In the genomic region with DNA sequence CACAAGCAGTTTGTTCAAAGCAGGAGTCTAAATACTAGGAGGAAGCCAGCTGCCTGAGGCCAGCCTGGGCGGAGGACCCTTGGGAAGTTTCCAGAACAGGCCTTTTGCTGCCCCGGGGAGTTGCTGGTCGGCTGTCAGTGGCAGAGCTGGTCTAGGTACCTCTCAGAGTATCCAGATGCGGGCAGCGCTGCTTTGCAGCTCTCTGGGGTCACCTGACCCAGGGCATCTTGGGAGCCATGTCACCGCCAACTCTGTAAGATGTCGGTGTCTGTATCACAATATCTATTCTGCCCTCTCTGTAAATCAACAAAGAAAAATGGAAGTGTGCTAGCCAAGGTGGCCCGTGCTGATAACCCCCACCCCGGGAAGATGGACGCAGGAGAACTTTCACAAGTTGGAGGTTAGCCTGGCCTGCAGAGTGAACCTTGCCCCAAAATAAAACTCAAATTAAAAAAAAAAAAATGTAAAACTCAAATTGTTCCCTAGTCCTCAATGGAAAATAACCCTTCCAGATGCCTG, we compare ENCODE assay signal across 17 mouse cellular contexts. TPM values are rescaled to one million over a fixed set of nuclear protein-coding genes. Genes with fewer than 3 reads are reported as not detected.
DNase-seq lines count a peak whose midpoint lies in the region; ATAC-seq lines count a peak whose summit lies in the region.
"Had no signal": no experiment of that assay in that cellular context is flagged by ENCODE, and none has a peak within 500 bp of the region (broad histone marks: within the 10 kb centered on the region; RNA-seq: fewer than 3 reads in every experiment).

No protein-coding gene starts in this region.

- ATAC-seq in intestine, embryonic 15.5 days = 0 out of 2 replicates have a peak, but pooled peaks have one; percentile 6
- peak; percentile 47 for ATAC-seq in megakaryocyte-erythroid progenitor cell, adult 5-6 weeks (replicated peaks; ENCODE audit: low FRiP score, low TSS enrichment, poor library complexity, severe bottlenecking)
- no peak for ATAC-seq in midbrain, embryonic 15.5 days (replicated peaks)
- ATAC-seq: activated CD4-positive, CD25-positive, alpha-beta regulatory T cell, adult 4 months had no signal

- no peak for DNase-seq in heart, embryonic 10.5 days (ENCODE audit: low spot score)
- DNase-seq in heart, postnatal 25 days (ENCODE audit: low spot score) = no peak
- peak; percentile 30 for DNase-seq in adipocyte (ENCODE audit: low spot score)
- no peak for DNase-seq in right cerebral cortex, postnatal 14 days
- DNase-seq: heart, adult 11 months; heart, postnatal 10 days; kidney, postnatal 36 days; thymus, postnatal 14 days had no signal

- no peaks in the 10 kb centered on the region for H3K9me3 ChIP-seq in heart, embryonic 10.5 days
- no peaks in the 10 kb centered on the region for H3K9me3 ChIP-seq in intestine, embryonic 15.5 days
- H3K9me3 ChIP-seq in midbrain, embryonic 15.5 days = no peaks in the 10 kb centered on the region

- 0 out of 2 replicates have a peak overlapping the region, but pooled peaks have one; percentile 5 for H3K27ac ChIP-seq in heart, embryonic 10.5 days
- peak overlapping the region; percentile 77 for H3K27ac ChIP-seq in intestine, embryonic 15.5 days
- H3K27ac ChIP-seq in midbrain, embryonic 15.5 days = no peak overlapping the region
- H3K27ac ChIP-seq: macrophage had no signal

- no peak overlapping the region for H3K4me2 ChIP-seq in intestine, embryonic 15.5 days (replicated peaks)
- no peak overlapping the region for H3K4me2 ChIP-seq in midbrain, embryonic 15.5 days

- no peak overlapping the region for H3K4me3 ChIP-seq in heart, embryonic 10.5 days
- no peak overlapping the region for H3K4me3 ChIP-seq in intestine, embryonic 15.5 days (replicated peaks)
- H3K4me3 ChIP-seq in midbrain, embryonic 15.5 days = no peak overlapping the region

- H3K36me3 ChIP-seq in heart, embryonic 10.5 days = no peaks in the 10 kb centered on the region
- no peaks in the 10 kb centered on the region for H3K36me3 ChIP-seq in intestine, embryonic 15.5 days
- no peaks in the 10 kb centered on the region for H3K36me3 ChIP-seq in midbrain, embryonic 15.5 days (replicated peaks)

- intact Hi-C loops in heart, postnatal 25 days (cut with DNase I) = no loop called here

- WGBS in heart, embryonic 10.5 days = 77% methylated on average over 10 of the region's 10 CpGs
- WGBS in intestine, embryonic 15.5 days = 65% methylated on average over 10 of the region's 10 CpGs
- 80% methylated on average over 10 of the region's 10 CpGs for WGBS in midbrain, embryonic 15.5 days

- H3K27me3 ChIP-seq in heart, embryonic 10.5 days (ENCODE audit: insufficient read depth, poor library complexity, severe bottlenecking) = no peaks in the 10 kb centered on the region
- H3K27me3 ChIP-seq in intestine, embryonic 15.5 days (replicated peaks) = no peaks in the 10 kb centered on the region
- H3K27me3 ChIP-seq in midbrain, embryonic 15.5 days (replicated peaks) = no peaks in the 10 kb centered on the region

- peaks cover 31% of the 10 kb centered on the region for H3K4me1 ChIP-seq in heart, embryonic 10.5 days
- peaks cover 32% of the 10 kb centered on the region for H3K4me1 ChIP-seq in intestine, embryonic 15.5 days (replicated peaks)
- no peaks in the 10 kb centered on the region for H3K4me1 ChIP-seq in midbrain, embryonic 15.5 days

- no peak overlapping the region for H3K9ac ChIP-seq in intestine, embryonic 15.5 days
- H3K9ac ChIP-seq in midbrain, embryonic 15.5 days = no peak overlapping the region

RNA-seq across cellular contexts. Expression of gene Cib4, which starts 25.4 kb away (rescaled TPM):
- not detected in 2 replicates for polyA plus RNA-seq in heart, embryonic 10.5 days (2016; fragmentation: Nextera tagmentation; extraction: Ambion mirVana)
- not detected for total RNA-seq in heart, postnatal 25 days (2021)
- not detected in 2 replicates for polyA plus RNA-seq in intestine, embryonic 15.5 days (2015; fragmentation: Nextera tagmentation; extraction: Ambion mirVana)
- total RNA-seq in megakaryocyte-erythroid progenitor cell, adult 5-6 weeks (2014; fragmentation: Nextera tagmentation) = not detected in 2 replicates
- not detected in 2 replicates for total RNA-seq in megakaryocyte-erythroid progenitor cell, adult 5-6 weeks (2017)
- polyA plus RNA-seq in midbrain, embryonic 15.5 days (2015; fragmentation: Nextera tagmentation; extraction: Ambion mirVana) = not detected in 2 replicates
- total RNA-seq: heart, postnatal 10 days; left cerebral cortex, postnatal 14 days had no signal
- polyA plus RNA-seq: activated CD4-positive, CD25-positive, alpha-beta regulatory T cell, adult 4 months; cortical plate, adult 2 months; frontal cortex, adult 2 months; macrophage; neural tube, embryonic 14.5 days had no signal

RNA-seq across cellular contexts. Expression of gene 1700001C02Rik, which starts 54.4 kb away (rescaled TPM):
- polyA plus RNA-seq in heart, embryonic 10.5 days (2016; fragmentation: Nextera tagmentation; extraction: Ambion mirVana) = not detected in 2 replicates
- total RNA-seq in heart, postnatal 25 days (2021) = not detected
- polyA plus RNA-seq in intestine, embryonic 15.5 days (2015; fragmentation: Nextera tagmentation; extraction: Ambion mirVana) = not detected in 2 replicates
- not detected in 2 replicates for total RNA-seq in megakaryocyte-erythroid progenitor cell, adult 5-6 weeks (2014; fragmentation: Nextera tagmentation)
- not detected in 2 replicates for total RNA-seq in megakaryocyte-erythroid progenitor cell, adult 5-6 weeks (2017)
- 0.96 and 1.2 TPM in 2 replicates for polyA plus RNA-seq in midbrain, embryonic 15.5 days (2015; fragmentation: Nextera tagmentation; extraction: Ambion mirVana)
- total RNA-seq: heart, postnatal 10 days; left cerebral cortex, postnatal 14 days had no signal
- polyA plus RNA-seq: activated CD4-positive, CD25-positive, alpha-beta regulatory T cell, adult 4 months; frontal cortex, adult 2 months; macrophage had no signal

RNA-seq across cellular contexts. Expression of gene Otof, which starts 58.5 kb away (rescaled TPM):
- polyA plus RNA-seq in heart, embryonic 10.5 days (2016; fragmentation: Nextera tagmentation; extraction: Ambion mirVana) = 0.15 and 0.21 TPM in 2 replicates
- not detected for total RNA-seq in heart, postnatal 25 days (2021)
- 0.66 and 0.84 TPM in 2 replicates for polyA plus RNA-seq in intestine, embryonic 15.5 days (2015; fragmentation: Nextera tagmentation; extraction: Ambion mirVana)
- total RNA-seq in megakaryocyte-erythroid progenitor cell, adult 5-6 weeks (2014; fragmentation: Nextera tagmentation) = 0.24 TPM in 1 of 2 replicates, not detected in the other
- total RNA-seq in megakaryocyte-erythroid progenitor cell, adult 5-6 weeks (2017) = 0.15 TPM in 1 of 2 replicates, not detected in the other
- polyA plus RNA-seq in midbrain, embryonic 15.5 days (2015; fragmentation: Nextera tagmentation; extraction: Ambion mirVana) = 4.0 TPM in 2 replicates
- polyA plus RNA-seq: activated CD4-positive, CD25-positive, alpha-beta regulatory T cell, adult 4 months; macrophage had no signal
